Mouse (Mus musculus) thymus, postnatal 0 days (tissue): Measurements from ENCODE around the gene Atoh7. TPM values are rescaled to one million over a fixed set of nuclear protein-coding genes. Genes with fewer than 3 reads are reported as not detected.

Experiments used
- DNase-seq: peaks from one replicate; pipeline ENCODE4 v3.0.0-alpha.2; 2015; ENCODE audit warnings: low spot score
- polyA plus RNA-seq: library from polyadenylated mRNA; unstranded; fragments of >200 nt; fragmentation: Nextera tagmentation; extraction: Ambion mirVana; gene quantifications from 2 replicates; pipeline ENCODE4 v1.2.1, GENCODE M21; 2015

The Atoh7 gene
- polyA plus RNA-seq, 1 experiment from 2014 or later, result 0.13 TPM

DNA sequence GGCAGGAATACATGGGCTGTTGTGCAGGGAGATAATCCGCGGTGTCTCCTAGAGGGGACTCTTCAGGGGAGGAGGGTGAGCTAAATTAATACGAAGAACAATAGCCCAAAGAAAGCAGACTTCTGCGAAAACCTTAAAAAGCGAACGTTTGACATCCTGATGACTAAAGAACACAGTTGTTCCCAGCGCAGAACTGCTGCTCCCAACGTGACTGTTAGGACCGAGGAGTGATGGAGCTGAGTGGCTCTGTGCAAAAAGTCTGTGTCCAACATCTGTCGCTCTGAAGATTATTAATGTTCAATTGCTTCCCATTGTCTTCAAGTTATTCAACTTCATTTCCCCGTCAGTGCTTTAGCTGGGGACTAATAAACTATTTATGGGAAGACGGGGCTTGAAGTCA, 1.3 kb upstream of the Atoh7 start:
- DNase-seq, result no peak

GRCm38 (mm10) chr10:63099941-63100562, 601 bp downstream of the Atoh7 start:
- DNase-seq, result peak; percentile 24

DNA sequence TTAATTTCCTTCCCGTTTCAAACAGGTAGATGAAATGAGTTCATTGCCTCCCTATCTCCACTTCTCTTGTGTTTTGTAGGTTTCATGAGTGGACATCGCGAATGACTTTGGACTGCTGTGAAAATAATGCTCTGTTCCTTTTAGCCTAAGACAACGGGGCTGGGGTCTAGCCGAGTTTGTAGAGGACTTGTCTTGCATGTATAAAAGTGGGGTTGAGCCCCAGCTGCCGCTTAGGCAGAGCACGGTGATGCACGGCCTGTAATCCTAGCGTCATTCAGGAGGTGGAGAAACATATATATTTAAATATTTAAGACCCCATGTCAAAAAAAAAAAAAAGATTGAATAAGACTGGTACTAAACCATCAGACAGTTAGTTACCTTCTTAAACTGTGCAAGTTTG, 1.2 kb downstream of the Atoh7 start:
- no peak for DNase-seq

DNA sequence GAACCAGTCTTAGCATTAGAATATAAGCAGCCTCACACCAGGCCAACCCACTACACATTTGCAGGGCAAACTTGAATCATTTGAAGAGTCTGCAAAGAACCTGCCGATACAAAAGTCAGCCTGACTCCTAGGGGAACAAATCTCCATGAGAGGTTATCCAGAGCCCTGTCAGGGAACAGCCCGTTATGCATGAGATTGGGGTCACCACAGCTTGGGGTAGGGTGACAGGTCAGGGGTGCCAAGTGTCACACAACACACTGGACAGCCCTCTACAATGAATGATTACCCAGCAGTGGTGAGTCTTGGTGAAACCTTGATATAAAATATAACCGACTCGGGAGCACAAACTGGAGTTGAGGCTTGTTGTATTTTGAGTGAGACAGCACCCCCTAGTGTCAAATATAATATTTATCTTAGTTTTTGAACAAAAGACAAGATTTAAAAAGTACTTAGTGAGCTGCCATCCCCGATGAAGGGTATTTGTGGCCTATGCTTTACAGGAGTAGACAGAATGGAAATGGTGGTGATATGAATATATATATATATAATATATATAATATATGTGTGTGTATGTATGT, 13.7 kb downstream of the Atoh7 start:
- DNase-seq, result peak; percentile 62

- DNase-seq, result no peak
Measured at GRCm38 (mm10) chr10:63113716-63114360, 14.4 kb downstream of the Atoh7 start.

DNA sequence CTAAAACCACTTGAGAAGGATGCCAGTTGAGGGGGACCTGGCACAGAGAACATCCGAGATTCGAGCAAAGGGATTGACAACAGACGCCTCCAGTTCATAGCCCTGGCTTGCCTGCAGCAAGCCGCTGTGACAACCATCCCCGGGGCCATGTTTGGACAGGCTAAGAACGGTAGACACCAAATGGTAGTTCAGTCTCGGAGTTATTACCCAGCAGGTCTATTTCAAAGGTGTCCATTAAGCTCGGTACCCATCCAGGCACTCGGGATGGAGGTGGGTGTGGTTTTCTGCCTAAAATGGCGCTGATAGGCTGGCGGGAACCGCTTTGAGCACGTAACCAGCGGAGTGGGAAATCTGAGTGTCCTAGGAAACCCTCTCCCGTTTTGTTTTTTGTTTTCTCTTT, 16.4 kb downstream of the Atoh7 start:
- no peak for DNase-seq

DNA sequence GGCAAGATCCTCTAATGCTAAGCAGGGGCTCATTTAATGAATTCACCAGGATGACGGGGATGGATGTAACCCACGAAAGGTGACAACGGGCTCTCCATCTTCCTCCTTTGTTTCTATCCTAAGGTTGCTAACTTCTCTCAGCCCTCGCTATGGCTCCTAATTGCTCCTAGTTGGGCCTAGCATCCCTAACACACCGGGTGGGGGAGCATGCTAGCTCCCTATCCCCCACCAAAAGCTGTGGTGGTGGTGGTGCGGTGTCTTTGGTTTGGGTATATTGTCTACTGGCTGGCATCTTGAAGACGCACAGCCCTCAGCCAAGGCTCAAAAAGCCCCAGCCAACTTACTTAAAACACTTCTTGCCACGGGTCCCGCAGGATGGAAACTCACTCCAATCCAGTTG, 16.9 kb downstream of the Atoh7 start:
- DNase-seq, result no peak

DNA sequence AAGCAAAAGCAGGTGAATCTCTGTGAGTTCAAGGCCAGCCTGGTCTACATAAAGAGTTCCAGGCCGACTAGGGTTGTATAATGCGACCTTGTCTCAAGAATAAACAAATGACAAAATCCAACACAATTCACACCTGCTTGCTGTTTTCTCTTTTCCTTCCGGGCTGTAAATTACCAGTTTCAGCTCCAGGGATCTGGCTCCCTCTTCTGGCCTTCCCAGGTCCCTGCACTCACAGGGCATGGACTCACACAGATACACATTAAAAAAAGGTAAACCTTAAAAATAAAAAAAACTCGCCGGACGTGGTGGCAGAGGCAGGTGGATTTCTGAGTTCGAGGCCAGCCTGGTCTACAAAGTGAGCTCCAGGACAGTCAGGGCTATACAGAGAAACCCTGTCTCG, 18.1 kb downstream of the Atoh7 start:
- DNase-seq, result no peak

DNA sequence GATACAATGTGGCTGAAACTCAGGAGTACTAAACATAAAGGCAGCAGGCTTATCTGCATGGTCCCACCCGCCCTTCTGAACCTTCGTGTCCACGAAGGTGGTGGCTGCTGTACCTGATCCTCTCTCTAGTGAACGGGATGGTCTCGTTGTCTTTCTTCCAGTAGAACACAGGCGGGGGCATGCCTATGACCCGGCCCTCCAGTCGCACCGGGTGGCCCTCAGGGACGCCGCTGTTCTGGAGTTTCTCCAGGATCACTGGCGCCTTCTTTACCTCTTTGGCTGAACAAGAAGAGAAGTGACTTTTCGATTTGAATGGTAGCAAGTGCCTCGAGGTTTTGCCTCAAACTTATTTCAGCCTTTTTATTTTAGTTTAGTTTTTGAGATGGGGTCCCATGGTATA, 20.5 kb downstream of the Atoh7 start:
- no peak for DNase-seq

GRCm38 (mm10) chr10:63121961-63122360, 22.5 kb downstream of the Atoh7 start:
- no peak for DNase-seq

DNA sequence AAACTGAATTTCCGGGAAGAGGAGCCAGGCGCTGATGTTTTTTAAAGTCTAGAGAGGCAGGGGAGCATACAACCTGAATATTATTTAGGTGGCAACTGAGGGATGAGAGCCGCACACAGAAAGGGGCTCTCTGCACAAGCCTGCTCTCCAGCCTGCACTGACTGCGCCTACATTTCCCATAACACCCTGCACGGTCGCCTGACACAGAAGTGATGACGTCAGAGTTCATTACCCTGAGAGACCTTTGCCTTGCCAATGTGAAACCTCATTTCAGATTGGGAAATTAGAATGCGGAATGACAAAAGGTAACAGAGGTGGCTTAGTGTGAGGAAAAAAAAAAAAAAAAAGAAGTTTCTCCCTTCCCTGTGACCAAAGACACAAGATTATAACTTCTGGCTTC, 23.1 kb downstream of the Atoh7 start:
- no peak for DNase-seq

- no peak for DNase-seq
Measured at GRCm38 (mm10) chr10:63123141-63123540, 23.7 kb downstream of the Atoh7 start.

GRCm38 (mm10) chr10:63124016-63124415, 24.6 kb downstream of the Atoh7 start:
- DNase-seq, result no peak

- DNase-seq, result no peak
Measured at GRCm38 (mm10) chr10:63125343-63125742, 25.9 kb downstream of the Atoh7 start.

DNA sequence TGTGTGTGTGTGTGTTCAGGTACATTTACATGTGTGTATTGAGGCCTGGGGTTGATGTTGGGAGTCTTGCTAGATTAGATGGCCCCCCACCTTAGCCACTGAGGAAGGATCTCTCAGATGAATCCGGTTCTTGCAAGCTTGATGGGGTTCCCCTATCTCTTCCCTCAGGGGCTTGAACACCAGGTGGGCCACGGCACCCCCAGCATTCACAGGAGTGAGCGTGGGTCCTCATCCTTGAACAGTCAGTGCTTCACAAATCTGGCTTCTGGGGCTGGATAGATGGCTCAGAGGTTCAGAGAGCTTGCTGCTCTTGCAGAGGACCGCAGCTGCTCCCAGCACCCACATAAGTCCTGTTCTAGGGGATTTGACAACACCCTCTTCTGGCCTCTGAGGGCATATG, 26.7 kb downstream of the Atoh7 start:
- DNase-seq, result no peak

GRCm38 (mm10) chr10:63127156-63127555, 27.7 kb downstream of the Atoh7 start:
- DNase-seq, result no peak

GRCm38 (mm10) chr10:63128256-63128655, 28.8 kb downstream of the Atoh7 start:
- no peak for DNase-seq

DNA sequence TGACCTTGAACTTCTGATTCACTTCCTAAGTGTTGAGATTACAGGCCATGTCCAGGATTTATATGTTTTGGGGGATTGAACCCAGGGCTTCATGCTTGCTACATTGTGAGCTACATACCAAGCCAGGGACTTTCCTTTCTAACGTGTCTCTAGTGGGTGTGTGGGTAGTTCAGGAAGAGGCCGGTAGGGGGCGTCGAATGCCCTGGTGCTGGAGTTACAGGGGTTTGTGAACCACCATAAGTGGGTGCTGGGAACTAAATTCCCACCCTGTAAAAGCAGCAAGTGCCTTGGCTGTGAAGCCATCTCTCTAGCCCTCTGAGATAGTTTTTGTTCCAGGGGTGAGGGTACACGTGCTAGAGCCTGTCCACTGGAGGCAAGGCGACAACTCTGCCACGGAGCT, 31.0 kb downstream of the Atoh7 start:
- DNase-seq, result no peak

DNA sequence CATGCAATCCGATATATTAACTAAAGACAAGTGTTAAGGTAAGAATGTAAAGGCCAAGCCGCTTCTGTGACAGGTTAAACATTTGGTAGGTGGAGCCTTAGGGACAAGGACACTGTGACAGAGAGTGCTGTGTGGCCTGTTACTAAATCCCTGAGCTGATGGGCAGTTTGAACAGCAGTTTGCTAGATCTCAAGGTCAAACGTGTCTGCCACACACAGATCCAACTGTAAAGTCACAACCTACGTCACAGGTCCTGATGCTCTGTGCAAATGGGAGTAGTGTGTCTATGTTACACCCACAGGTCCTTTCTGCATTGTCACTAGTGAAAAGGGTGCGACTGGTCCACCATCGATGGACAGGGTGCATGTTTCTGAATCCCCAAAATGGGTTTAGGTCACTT, 32.9 kb downstream of the Atoh7 start:
- DNase-seq, result no peak

GRCm38 (mm10) chr10:63133326-63133725, 33.9 kb downstream of the Atoh7 start:
- DNase-seq, result no peak

- DNase-seq, result no peak
Measured at GRCm38 (mm10) chr10:63135680-63136079, 36.2 kb downstream of the Atoh7 start.

- DNase-seq, result no peak
Measured at GRCm38 (mm10) chr10:63136436-63136835, 37.0 kb downstream of the Atoh7 start.

- no peak for DNase-seq
Measured at GRCm38 (mm10) chr10:63142660-63143059, 43.2 kb downstream of the Atoh7 start.
